Mouse (Mus musculus) heart, adult 9 months (tissue): Measurements from ENCODE around the gene Abcg5.

Experiments used
- DNase-seq, 2 experiments: peaks; one replicate each; pipeline ENCODE4 v3.0.0; 2022; ENCODE audit warnings: low spot score in 2 of 2

The Abcg5 gene

DNA sequence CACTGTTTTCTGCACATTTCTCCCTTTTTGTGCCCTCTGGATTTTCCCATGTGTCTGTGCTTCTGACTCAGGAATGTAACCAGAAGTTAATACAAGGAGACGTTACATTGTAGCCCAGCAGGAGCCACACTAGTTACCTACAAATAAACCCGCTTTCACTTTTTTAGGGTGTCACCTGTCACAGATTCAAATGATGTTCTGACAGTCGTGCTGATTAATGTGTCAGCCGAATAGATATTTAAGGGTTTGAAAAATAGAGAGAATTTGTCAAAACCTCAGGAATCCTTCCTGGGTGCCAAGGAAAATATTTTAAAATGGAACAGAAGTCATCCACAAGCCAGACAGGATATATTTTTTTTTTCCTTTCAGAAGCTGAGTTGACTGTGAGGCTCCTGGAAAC lies 2.5 kb upstream of the Abcg5 start:
- DNase-seq: no peak

DNA sequence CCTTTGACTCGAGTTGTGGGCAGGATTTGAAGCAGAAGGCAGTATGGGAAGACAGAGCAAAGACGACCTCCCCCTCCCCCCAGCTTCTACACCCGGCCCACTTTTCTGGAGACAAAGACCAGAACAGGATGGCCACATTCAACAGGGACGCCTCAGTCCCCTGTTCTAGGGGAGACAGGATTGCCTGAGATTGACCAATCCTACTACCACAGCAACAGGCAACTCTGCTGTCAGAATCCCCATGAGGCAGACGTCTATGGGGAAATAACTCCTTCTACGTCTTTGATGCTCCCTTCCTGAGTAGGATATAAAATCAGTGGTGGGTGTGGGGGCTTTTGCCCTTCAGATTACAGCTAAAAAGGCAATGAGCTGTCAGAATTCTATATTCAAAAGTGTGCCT lies 1.5 kb upstream of the Abcg5 start:
- no peak for DNase-seq

DNA sequence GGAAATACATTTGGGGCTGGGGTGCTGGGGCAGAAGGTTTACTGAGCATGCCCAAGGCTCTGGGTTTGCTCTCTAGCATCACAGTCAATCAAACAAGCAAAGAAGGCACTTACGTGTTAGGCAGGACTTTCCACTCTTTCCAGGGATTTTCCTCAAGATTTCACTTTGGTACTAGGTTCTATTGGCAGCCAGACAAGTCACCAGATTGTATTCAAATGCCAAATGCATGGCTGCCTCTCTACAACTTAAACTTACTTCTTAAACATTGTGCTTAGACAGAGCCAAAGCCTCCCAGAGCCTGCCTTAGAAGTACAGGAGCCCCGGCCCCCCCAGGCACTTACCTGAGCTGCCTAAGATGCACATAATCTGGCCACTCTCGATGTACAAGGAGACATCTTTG lies 1.1 kb downstream of the Abcg5 start:
- no peak for DNase-seq

DNA sequence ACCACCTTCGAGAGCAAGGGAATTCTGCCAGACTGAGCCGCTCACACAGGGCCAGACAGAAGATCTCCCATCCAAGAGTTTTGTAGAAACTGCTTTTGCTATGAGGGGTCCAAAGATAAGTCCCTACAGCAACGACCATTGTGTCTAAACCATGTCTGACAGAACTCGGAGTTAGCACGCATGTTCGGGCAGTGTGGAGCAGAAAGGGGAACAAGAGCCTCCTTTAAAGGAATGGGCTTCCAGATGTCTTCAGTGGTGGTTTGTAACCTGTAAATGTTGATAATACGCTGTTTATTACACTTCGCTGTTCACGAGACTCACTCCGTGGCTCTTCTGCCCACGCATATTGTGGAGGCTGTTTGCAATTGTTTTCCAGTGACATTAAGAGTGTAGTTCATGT lies 5.2 kb downstream of the Abcg5 start:
- DNase-seq: no peak

DNA sequence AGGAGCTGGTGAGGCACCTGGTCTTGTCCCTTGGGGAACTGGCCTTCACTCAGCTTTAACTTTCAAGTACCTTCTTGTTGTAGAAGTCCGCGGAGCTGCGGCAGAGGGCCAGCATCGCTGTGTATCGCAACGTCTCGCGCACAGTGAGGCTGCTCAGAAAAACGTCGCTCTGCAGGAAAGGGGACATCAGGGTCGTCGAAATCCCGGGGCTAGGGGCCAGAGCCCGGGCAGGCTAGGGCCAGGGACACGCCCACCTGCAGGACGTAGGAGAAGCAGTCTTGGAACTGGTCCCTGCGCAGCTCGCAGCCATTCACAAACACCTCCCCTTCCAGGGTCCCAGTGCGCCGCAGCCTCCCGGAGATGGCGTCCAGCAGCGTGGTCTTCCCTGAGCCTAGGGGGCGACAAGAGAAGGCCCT lies 6.9 kb downstream of the Abcg5 start, which contains the start of gene Abcg8:
Abcg8 (plus strand) TSS at position 352 of the 416 bp plus-strand sequence.
- DNase-seq: peak in 1 of 2 experiments; percentile 4

DNA sequence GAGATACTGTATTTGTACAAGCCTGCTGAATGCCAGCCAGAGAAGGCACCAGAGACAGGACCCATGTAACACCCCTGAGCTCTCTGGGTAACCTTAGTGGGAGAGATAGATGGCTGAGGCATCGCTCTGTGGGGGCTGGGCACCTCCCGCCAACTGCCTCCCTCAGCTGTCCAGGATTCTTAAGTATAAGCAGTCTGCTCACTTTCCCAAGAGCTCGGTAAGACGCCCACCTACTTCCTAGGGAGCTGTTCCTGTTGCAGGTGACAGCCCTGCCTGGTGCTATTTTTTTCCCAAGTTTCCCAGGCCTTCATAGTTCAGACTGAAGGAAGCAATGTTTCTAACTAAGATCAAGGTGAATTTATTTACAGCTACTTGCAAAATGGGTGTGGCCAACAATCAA lies 7.6 kb downstream of the Abcg5 start:
- no peak for DNase-seq

DNA sequence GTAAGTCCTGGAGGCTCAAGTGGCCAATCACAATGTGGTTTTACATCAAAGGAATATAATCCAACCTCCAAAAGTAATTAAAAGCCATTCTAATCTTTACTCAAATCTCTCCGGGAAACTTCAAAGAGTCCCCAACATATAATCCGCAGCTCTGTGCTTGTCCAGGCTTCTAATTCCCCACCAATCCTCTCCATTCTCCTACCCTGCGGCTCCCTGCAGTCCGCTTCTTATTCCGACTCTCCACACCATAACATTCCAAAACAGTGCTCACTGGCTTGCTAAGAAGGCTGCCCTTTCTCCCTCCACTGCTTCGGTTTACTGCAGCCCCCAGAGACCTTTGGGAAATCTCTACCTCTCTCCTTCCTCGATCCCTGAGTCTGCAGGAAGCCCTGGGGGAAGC lies 8.8 kb downstream of the Abcg5 start:
- no peak for DNase-seq

DNA sequence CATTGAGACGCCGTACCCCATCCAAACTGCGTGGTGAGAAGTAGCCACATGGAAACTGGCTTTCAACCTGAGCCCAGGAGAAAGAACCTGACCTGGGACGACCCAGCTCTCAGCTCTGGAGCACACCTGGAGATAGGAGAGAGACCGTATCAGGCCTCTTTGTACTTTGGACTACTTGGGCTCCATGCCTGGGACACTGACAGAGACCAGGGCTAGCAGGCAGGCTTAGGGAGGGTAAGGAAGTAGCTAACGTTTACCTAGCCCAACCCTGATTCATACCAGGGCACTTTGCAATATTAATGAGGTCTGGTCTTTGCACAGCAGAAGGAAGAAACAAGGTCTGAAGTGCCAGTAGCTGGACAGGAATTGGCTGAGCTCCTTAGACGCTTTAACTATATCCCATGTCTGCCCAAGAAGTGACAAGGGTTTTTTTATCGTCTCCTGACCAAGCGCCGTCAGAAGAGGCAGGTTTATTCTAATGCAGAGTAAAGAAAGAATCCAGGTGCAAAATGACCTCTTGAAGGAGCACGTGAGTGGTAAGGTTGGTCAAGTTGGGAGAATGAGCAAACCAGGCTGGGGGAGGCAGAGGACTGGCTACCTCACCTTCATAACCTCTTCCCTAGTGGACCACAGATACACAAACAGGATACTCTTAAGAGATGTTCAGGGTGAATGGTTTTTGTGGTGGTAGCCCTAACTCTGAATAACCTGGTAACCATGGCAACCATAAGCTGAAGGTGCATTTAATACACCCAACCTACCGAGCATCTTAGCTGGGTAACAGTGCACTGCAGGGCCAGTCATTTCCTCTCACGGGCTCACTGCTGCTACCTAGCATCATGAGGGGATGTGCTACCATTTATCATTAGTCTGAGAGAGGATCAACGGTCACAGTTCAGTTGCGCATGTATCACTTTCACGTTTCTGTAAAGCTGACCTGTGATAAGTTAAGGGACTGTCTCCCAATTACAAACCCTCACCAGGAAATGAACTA lies 10.1 kb downstream of the Abcg5 start:
- no peak for DNase-seq

DNA sequence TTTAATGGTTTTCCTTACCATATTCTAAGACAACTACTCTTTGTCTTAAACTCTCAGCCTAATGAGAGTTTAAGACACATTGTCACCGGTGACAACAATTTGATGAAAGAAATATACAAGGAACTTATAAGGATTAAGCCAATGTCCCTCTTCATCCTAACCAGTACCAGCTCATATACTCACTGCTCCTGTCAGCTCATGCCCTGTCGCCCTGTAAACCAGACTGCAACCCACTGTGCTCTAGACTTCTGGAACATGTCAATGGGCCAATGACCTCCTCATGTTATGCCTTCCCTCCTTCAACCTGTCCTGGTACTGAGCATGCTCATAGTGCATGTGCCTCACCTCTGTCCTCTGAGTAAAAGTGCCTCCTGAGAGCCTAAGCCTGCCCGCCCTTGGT lies 15.0 kb downstream of the Abcg5 start:
- no peak for DNase-seq

DNA sequence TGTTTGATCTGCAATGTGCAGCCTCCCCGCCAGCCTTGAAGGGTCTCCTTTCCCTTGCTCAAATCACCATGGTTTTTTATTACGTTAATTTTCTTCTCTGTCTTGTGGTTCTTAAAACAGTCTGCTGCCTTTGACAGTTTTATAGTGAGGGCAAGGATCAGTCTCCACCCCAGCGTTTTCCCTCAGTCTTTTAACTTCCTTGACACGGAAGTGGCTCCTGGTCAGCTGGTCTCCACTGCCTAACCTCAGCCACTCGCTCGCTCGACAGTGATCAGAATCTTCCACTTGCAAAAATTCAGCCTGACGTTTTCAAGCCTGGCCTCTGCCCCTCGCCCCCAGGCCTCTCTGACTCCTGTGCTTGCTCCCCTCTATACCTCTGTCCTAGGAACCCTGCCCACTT lies 17.1 kb downstream of the Abcg5 start:
- DNase-seq: no peak

DNA sequence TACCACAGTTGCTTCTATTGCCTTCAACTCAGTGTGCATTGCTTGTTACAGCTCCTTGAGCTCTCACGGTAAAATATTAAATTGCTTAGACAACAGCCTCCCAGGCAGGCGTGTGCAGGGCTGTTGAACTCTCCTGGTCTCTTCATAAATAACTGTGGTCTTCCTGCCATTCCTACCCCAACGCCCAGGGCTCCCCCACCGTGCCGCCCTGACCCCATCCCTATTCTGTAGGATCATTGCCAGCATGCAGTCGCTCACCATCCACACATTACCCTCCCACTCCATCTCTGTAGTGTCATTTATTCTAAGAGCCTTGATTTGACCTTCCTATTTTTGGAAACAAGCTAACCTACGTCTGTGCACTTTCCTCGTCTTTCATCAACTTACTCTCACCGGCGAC lies 17.8 kb downstream of the Abcg5 start:
- no peak for DNase-seq

DNA sequence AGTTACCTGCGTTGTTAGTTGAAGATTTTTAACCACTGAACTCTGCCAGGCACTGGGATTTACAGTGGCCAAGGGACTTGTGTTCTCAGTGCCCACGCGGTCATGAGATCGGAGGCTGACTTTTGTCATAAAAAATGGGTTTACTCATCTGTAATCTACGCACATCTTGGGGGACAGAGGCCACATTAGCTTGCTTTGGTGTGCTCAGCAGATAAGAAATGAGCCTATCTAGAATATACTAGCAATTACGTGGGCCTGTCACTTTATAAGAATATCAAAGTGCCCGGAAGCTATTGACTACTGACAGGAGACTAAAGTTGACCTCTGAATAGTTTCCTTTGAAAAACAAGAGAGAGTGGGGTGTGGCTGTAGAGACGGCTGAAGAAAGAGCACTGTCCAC lies 23.9 kb downstream of the Abcg5 start:
- no peak for DNase-seq

DNA sequence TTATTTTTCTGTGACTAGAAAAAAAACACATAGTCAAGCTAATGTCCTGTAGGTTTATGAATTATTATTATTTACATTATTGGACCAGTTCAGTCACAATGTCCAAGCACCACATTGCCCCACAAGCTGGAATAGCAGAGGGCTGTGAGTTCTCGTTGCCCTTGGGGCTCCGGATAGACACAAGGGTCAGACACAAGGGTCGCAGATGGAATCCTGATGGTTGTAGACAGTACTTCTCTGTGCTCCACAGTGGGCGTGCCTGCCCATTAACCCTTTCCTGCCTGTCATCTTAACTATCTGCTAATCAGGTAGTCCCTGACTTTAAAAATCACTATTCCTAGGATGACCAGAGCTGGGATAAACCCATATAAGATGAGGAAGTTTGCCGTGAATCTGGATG lies 24.6 kb downstream of the Abcg5 start:
- no peak for DNase-seq

DNA sequence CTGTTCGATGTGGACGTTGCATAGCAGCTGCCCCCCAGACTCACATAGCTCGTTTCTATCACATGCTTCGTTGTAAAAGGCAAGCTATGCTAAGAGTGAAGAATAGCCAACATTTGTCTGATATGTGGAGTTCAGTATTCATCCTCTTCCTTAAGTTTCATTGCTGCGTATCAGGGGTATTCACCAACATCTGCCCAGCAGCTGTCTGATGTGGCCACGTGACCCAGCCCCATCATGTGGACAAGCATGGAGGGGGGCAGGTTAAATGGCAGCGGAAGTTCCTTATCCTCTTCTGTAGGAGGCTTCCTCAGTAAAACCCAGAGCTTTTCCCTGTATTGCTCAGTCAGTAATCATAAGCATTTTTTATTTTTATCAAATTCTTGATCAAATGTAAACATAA lies 25.0 kb downstream of the Abcg5 start:
- DNase-seq: no peak

DNA sequence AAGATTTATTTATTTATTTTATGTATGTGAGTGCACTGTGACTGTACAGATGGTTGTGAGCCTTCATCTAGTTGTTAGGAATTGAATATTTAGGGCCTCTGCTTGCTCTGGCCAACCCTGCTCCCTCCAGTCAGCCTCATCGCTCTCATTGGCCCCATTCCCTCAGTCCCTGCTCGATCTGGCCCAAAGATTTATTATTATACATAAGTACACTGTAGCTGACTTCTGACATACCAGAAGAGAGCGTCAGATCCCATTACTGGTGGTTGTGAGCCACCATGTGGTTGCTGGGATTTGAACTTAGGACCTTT lies 25.4 kb downstream of the Abcg5 start:
- no peak for DNase-seq

DNA sequence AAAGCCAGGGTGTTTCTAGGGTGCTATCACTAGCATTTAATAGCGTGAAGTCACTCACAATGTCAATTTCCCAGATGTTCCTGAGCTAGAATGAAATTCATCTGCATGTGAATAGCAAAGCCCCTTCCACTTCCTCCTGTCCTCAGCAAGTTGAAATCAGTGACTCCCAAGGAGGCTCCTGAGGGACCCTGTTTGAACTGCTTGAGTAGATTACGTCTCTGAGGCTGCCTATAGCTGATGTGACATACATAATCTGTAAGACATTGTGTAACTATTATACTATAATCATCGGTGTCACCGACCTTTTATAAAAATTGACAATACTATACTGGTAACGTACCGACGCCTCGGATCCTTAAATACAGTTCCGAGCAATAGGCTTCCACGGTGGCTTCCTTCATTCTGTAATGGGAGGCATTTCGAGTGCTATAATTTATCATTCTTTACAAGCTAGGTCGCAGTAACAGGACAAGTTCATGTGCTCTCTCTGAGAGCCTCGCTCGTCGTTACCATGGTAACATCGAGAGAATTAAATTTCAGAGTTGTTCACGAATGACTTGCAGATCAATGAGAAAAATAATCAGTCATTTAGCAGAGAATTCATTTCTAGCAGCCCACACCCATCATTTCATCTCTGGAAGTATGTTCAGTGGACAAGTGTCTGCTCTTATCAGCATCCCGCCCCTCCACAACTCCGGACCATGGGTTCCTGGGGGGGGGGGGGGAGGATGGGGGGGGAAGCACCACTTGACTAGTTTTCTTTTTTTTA lies 26.0 kb downstream of the Abcg5 start:
- DNase-seq: no peak

DNA sequence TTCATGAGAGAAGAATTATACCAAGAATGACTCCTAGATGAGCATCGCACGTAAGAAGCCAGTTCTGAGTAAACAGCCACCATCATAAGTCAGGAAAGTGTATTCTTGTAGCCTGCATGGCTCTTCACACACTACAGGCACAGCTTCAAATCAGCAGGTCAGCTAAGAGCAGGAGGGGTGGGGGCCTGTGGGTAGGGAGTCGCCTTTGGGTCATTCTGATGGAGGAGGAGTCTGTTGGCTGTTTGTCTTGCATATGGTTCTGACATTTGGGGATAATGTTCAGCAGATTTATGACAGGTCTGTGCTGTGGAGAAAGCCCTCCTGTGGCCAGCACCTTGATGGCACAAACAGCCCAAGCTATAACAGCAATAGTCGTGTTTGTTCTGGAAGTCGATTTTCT lies 26.6 kb downstream of the Abcg5 start:
- no peak for DNase-seq

DNA sequence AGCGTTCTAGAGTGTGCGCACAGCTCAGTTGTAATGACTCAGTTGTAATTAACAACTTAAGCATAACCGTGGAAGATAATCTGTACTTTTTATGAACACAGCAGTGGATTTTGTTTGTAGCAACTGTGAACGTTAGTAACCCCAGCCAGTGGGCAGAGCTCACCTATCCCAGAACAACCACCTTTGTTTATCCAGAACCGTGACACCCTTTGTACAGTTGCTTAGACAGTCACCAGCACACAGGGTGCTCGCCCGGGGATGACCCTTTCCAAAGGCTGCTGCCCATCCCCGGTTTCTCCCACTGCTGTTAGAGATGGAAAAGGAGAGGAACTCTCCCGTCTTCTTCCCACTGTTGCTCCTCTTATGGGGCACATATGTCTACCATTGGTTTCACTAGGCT lies 29.3 kb downstream of the Abcg5 start:
- no peak for DNase-seq

DNA sequence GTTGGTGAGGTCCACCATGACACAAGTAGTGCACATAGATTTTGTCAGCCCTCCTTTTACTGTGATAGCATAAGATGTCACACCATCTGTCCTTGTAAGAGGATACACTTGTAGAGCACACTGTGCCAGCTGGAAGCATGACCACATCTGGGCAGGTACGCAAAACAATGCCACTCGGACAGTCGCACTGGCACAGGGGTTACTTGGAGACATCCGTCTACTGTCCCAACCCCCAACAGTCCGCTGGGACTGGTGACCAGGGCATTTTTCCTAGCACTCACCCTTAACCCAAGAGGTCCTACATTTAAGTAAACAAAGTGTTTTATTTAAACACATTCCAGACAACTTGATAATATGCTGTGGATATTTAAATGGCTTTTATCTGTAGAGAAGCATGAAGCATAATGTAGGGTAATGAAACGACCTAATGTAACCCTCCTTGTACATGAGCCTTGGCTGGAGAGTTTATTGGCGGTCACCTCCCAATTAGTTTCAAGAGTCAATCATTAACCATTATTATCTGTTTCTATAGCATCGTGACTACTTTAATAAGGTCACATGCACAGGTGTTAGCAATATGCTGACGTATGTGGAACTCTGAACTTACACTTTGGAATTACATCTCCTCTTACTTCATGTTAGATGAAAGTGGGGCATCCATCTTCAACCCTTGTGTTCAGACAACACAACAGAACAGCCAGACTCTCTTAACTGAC lies 32.4 kb downstream of the Abcg5 start:
- no peak for DNase-seq

DNA sequence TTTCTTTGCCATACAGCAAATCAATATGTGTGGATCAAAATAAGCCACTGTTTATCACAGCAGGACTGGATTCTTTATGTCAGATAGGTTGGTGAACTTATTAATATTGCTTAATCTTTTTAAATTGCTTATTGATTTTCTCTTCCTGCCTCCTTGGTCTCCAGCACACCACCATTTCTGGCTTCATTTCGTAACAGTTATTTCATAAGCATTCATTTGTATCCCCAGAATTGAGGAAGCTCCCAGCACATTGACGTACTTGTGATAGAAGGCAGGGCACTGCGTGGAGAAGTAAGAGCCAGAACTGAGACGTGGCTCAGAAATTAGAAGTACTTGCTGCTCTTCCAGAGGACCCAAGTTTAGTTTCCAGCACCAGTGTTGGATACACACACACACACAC lies 35.2 kb downstream of the Abcg5 start:
- DNase-seq: no peak

DNA sequence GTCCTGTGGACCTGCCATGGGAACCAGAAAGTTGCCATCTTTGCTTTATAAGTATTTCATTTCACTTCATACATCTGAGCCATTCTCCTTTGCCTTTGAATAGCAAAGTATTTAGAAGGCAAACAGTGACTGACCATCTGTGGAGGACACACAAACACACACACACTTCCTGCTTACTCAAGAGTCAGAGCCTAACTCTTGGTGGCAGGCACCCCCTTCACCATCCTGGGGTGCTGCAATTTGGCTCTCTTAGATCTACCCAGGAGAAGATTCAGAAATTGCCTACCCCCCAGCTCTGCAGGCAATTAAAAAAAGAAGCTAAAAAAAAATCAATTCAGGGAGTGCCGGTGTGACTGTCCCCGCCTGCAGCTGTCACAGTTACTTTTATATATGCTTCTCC lies 36.3 kb downstream of the Abcg5 start:
- DNase-seq: no peak

DNA sequence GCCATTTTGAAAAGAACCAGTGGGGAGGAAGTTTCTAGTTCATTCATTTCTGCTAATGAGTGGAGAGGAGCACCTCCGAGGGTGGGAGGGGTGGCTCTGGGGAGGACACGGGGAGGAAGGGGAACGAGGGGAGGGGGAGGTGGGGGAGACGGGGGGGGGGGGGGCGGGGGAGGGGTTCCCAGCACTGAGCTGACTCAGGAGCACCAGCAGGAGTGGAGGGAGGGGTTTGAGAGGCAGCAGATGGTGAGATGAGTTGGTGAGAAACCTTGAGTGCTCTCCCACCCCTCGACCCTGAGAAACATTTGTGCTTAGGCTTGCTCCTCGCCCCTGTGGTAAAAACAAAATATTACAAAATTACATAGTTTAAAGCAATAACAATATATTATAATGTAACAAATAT lies 36.9 kb downstream of the Abcg5 start:
- DNase-seq: no peak

DNA sequence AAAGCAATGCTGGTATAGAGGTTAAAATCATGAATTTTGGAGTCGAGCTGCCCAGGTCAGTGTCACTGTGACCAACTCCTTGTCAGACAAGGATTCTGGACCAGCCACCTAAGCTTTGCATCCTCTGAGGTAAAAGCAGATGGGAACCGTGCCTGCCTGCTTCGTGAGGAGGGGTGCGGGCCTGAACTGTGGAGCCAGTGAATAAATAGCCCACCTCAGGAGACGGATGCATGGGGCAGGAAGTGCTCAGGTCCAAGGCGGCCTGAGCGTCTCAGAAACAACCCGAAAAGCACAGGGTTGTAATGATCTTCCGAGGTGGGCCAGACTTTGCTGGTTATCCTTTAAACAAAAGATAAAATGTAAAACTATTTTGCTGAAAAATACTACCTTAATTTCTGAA lies 37.7 kb downstream of the Abcg5 start:
- DNase-seq: no peak
